Mouse (Mus musculus): ENCODE data around the gene Olfr1321.

Olfr1321 gene

GRCm38 (mm10) chrX:49734959-49735358, at the start of gene Olfr1321:
Gene Olfr1321 (minus strand): TSS chrX:49735059.
- DNase-seq = no peak

GRCm38 (mm10) chrX:49770828-49771227, 36.0 kb upstream of the Olfr1321 start:
- no peak for DNase-seq

- no peak for DNase-seq
Observed at GRCm38 (mm10) chrX:49745192-49745591, 10.3 kb upstream of the Olfr1321 start.

Measured in liver (tissue).